Mouse (Mus musculus) adrenal gland, postnatal 14 days (tissue): ENCODE measurements around the gene Got1. TPM values are rescaled to one million over a fixed set of nuclear protein-coding genes. Genes with fewer than 3 reads are reported as not detected.
A peak's percentile ranks its signal among the peaks of the same experiment; 100 is the strongest.

ENCODE experiments used
- DNase-seq: peaks from one replicate; pipeline ENCODE4 v3.0.0; 2021; ENCODE audit warnings: mixed read lengths
- total RNA-seq: library from RNA; stranded (reverse); gene quantifications from 2 replicates; pipeline ENCODE4 v1.2.3, GENCODE M21; 2021

The Got1 gene
- total RNA-seq, 1 experiment from 2014 or later = 213 TPM

- no peak for DNase-seq
Observed at GRCm38 (mm10) chr19:43480512-43480911, 43.9 kb downstream of the Got1 start.

- no peak for DNase-seq
Observed at GRCm38 (mm10) chr19:43479431-43479830, 45.0 kb downstream of the Got1 start.

- DNase-seq = peak; percentile 88
Observed at GRCm38 (mm10) chr19:43478891-43479290, 45.5 kb downstream of the Got1 start.

- DNase-seq = no peak
Observed at GRCm38 (mm10) chr19:43477436-43477835, 47.0 kb downstream of the Got1 start.

GRCm38 (mm10) chr19:43476063-43476462 lies 48.3 kb downstream of the Got1 start:
- no peak for DNase-seq

- peak; percentile 54 for DNase-seq
Observed at GRCm38 (mm10) chr19:43475642-43476041, 48.8 kb downstream of the Got1 start.

GRCm38 (mm10) chr19:43472781-43473180 lies 51.6 kb downstream of the Got1 start:
- no peak for DNase-seq

GRCm38 (mm10) chr19:43472331-43472730 lies 52.1 kb downstream of the Got1 start:
- DNase-seq = no peak

GRCm38 (mm10) chr19:43469333-43469732 lies 55.1 kb downstream of the Got1 start:
- DNase-seq = no peak

- no peak for DNase-seq
Observed at GRCm38 (mm10) chr19:43467927-43468685, 56.3 kb downstream of the Got1 start.

- DNase-seq = no peak
Observed at GRCm38 (mm10) chr19:43465601-43466255, 58.7 kb downstream of the Got1 start.

GRCm38 (mm10) chr19:43465076-43465475 lies 59.3 kb downstream of the Got1 start:
- no peak for DNase-seq

- no peak for DNase-seq
Observed at GRCm38 (mm10) chr19:43464294-43464687, 60.1 kb downstream of the Got1 start.

- no peak for DNase-seq
Observed at GRCm38 (mm10) chr19:43463546-43464293, 60.7 kb downstream of the Got1 start.

GRCm38 (mm10) chr19:43462141-43462540 lies 62.3 kb downstream of the Got1 start:
- no peak for DNase-seq

GRCm38 (mm10) chr19:43460481-43460880 lies 63.9 kb downstream of the Got1 start:
- DNase-seq = no peak

GRCm38 (mm10) chr19:43459948-43460347 lies 64.5 kb downstream of the Got1 start:
- no peak for DNase-seq

GRCm38 (mm10) chr19:43453025-43453424 lies 71.4 kb downstream of the Got1 start:
- no peak for DNase-seq

- no peak for DNase-seq
Observed at GRCm38 (mm10) chr19:43452176-43452575, 72.2 kb downstream of the Got1 start.

GRCm38 (mm10) chr19:43451563-43451962 lies 72.8 kb downstream of the Got1 start:
- no peak for DNase-seq
